Mouse (Mus musculus) liver, postnatal 0 days (tissue): ENCODE results near the gene Fcgr1.

Experiments used
- CTCF ChIP-seq: sonication (generic); IDR thresholded peaks from 2 replicates; pipeline ENCODE4 v1.5.1; 2016; ENCODE audit warnings: antibody characterized with exemption, low read depth
- EP300 ChIP-seq: IDR thresholded peaks from 2 replicates; pipeline ENCODE4 v1.6.1; 2016; ENCODE audit warnings: antibody characterized with exemption, low read depth, mild to moderate bottlenecking

GRCm38 (mm10) chr3:96338043-96338442 lies 44.3 kb upstream of the Fcgr1 start:
- no peak for TF ChIP-seq EP300
- TF ChIP-seq CTCF = no peak
